Mouse (Mus musculus): ENCODE measurements around the gene Acin1.

The Acin1 gene

GRCm38 (mm10) chr14:54686522-54687143, at the start of gene Acin1:
Gene Acin1 (minus strand): TSS chr14:54686931.
- DNase-seq = peak; percentile 100

DNA sequence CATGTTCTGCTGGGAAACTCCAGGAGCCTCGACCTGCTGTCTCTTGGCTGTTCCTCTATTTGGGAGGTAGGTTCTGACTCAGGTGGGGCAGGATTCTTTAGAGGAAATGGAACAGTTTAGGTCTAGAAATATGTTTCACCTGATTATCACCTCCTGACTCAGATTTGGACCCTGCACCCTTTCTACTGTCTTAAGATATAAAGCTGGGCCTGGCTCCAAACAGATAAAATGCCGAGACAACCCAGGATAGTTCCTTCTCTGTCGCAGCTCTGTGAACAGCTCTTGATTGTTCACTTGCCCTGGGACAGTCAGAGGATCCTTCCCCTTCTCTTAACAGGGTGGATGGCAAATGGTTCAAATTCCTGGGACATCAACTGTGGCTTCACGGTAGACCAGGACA, 48.5 kb upstream of the Acin1 start:
- DNase-seq = no peak

- DNase-seq = no peak
Measured at GRCm38 (mm10) chr14:54734004-54734403, 47.3 kb upstream of the Acin1 start.

DNA sequence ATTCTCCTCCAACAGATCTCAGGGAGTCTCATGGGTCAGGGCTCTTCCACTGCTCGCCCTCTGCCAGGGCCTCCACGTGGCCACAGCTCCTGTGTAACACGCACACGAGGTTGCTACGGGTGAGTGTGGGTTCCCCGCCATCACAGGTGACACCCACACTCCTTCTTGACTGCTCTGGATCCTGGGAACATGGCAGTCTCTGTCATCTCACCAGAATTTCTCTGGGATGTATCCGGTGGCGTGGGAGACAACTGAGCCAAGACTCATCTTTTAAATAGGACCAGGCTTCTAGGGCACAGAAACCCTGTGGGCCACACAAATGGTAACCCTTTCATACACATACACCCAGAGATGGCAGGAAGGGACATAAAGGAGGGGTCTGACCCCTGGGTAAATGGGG, 45.5 kb upstream of the Acin1 start:
- DNase-seq = no peak

DNA sequence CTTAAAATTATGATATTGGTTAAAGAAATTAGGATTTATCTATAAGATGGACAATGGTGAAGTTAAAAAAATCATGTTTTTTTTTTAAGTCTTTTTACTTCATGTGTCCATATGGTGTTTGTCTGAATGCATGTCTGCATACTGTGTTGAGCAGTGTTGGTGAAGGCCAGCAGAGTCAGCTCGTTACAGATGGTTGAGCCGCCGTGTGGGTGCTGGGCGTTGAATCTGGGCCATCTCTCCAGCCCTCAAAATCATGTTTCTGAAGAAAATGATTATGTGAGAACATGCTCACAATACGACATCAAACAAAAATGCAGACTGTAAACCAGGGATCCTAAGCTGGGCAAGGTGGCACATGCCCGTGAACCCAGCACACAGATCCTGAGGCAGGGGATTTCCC, 43.6 kb upstream of the Acin1 start:
- peak; percentile 66 for DNase-seq

GRCm38 (mm10) chr14:54728823-54729653, 42.3 kb upstream of the Acin1 start:
- DNase-seq = peak; percentile 62

DNA sequence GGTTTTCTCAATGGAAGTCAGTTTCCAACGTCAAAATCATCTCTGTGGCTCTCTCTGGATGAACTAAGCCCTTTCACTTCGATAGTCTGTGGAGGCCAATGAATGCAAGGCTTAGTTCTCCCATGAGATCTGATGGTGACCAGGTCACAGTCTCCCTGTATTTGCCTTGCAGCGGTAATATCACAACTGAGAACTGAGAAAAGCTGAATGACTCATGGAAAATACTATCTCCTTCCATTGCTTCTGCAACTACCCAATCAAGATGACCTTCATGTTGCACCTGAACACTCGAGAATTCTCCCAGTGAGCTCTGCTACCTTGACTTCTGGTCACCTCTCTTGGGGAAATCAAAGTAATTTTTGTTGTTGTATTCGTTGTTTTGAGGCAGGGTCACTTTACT, 40.8 kb upstream of the Acin1 start:
- no peak for DNase-seq

DNA sequence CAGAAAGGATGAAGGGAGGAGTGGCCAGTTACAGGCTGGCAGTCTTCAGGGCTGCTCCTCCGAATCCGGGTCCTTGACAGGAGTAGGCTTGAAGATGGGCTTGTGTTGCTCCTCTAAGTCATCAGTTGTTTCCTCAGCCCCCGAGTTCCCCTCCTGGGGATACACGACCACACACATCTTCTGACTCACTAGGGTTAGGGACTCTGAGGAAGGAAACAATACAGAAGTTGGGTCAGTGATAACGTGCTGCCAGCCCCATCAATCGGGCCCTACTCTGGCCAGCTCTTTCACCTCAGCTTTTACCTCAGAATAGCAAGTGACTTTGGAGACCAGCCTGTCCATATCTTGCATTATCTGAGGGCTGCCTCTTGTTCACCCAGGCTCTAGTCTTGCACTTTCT, 37.3 kb upstream of the Acin1 start:
- DNase-seq = no peak

DNA sequence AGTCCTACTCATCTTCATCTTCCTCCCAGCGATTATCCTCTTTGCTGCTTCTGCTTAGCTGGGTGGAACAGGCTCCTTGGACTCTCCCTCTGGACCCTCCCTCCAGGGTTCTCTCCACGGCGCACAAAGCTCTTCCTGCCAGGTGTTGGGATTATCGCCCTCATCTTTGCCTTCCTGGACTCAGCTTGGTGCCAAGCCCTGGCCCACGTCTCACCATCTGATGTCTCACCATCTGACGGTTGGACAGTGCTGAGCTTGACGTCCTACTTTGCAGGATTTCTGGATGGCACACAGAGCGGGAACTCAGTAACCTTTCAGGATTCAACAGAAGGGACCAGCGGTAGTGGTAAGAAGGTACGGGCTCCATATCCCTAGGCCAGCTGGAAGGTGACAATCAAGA, 35.0 kb upstream of the Acin1 start:
- DNase-seq = peak; percentile 71

GRCm38 (mm10) chr14:54720654-54721350, 34.1 kb upstream of the Acin1 start:
- peak; percentile 75 for DNase-seq

DNA sequence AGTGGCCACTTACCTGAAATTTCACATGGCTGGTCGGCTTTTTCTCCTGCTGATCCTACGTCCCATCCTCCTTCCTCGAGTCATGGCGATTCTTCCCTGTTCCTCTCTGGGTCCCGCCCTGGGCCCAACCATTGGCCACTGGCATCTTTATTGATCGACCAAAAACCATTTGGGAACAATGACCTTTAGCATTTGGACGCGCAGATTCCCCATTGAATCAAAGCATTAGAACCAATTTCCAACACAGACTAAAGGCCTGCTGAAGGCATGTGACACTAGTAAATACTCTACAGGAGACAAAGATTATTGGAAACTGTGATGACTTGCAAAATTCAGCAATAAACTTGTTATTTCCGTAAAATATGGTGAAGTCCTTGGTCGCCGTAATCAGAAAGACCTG, 33.3 kb upstream of the Acin1 start:
- no peak for DNase-seq

DNA sequence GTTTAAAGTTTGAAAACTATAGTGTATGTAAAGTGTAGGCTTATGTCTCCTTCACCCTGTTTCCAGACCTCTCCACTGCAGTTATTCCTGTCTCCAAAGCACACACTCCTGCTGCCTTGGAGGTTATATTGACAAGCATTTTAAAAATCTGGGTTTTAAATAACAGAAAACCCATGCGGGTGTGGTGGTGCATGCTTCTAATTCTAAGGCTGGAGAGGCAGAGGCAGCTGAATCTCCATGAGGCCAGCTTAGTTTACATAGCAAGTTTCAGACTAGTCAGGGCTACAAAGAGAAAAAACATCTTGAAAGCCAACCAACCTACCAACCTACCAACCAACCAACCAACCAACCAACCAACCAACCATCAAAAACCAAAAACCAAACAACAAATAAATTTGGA, 28.7 kb upstream of the Acin1 start:
- no peak for DNase-seq

DNA sequence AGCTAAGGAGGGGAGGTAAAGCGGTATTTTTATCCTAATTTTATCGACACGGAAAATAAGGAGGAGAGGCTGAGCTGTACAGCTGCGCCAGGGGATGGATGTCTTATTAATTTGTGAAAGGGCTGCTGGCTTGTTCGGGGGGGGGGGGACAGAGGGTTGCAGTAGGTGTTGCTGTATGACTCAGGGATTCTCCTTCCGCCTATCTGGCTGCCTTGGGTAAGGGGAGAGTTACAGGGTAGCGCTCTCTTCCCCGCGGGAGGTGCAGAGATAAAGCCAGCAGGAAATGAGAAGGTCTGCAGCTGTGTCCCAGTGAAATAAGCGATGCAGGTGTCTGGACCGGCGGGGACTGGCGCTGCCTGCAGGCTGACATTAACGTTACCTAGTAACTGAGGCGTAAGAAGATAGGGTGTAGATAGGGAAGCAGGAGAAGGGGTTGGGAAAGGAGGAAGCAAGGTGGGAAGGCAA, 27.9 kb upstream of the Acin1 start:
- DNase-seq = no peak

- peak; percentile 79 for DNase-seq
Measured at GRCm38 (mm10) chr14:54714121-54714520, 27.4 kb upstream of the Acin1 start.

DNA sequence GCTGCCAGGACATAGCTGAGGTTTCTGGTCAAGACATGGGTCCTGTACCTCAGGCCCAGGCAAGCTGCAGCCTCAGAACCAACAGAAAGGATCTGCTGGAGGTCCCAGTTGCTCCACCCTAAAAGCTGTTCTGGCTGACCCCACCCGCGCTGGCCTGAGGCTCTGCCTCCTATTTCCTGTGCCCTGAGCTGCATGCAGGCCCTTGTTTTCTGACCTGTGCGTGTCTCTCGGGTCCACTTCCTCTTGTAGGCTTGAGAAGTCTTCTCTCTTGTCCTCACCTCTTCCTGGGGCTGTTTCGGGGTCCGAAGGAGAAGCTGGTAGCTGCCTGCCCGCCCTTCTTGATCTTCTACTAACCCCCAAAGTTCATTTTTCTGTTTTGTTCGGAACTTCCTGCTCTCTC, 26.1 kb upstream of the Acin1 start:
- DNase-seq = no peak

DNA sequence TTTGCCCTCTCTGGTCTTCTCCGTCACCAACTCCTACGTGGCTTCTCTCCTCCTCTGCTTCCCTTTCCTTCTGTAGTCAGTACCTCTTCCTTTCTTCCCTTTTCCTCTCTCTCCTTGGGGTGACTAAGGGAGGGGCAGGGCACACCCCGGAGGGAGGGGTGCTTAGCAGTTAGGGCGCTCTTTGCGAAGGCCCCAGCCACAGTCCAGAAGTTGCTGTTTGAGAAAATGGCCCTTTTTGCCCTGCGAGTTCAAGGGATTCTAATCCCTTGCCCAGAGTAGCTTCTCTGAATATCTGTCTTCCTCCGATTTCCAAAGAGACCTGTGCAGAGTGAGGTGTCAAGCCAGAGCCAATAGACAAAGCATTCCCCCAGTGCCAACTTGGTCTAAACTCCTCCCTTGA, 25.3 kb upstream of the Acin1 start, which contains the start of gene Cebpe:
Gene Cebpe (minus strand): TSS at position 101 of the 400 bp plus-strand sequence.
- no peak for DNase-seq

- DNase-seq = no peak
Measured at GRCm38 (mm10) chr14:54709054-54709453, 22.3 kb upstream of the Acin1 start.

DNA sequence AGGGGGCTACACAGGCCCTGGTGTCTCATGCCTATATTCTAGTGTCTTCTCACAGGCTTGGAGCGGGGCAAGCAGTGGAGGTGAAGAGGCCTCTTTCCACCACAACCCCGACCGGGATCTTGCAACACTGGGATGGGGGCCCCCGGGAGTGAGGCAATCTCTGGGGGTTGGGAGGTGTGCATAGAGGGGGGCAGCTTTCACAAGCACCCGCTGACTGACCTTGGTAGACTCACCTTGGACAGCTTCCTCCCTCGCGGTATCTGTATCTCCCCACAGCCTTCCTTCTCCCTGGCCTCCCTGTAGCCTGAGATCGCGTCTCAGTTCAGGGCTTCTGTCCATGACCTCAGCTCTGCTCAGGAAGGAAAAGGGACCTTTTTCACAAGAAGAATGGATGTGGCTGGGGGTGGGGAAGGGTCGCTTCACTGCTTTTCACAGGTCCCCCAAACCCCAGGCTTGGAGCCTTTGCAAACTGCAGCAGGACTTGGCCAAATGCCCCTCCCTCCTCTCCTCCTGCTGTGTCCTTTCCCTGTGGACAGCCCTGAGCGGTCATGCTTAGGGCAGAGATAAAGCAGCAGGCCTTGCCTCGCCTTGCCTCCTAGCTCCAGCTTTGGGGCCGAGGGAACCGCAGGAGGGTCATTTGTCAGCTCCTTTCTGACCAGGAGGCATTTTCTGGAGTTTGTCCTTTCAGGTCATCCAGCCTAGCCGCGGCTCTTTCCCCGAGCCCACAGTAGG, 20.0 kb upstream of the Acin1 start:
- no peak for DNase-seq

DNA sequence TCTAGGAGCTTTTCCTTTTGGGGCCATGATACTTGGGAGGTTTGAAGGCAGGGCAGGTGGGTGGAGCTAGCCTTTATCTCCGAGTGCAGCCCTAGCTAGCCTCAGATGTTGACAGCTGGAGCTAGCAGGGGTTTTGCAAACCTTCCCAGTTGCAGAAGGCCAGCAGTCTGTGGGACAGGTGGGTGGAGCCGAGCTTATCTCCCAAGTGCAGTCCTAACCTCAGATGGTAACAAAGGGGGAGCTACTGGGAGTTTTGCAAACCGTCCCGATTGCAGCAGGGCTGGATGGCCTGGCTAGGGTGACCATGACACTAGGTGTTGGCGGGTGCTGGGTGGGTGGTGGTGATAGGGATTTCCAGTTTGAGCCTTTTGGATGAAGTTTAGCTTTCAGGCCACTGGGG, 19.1 kb upstream of the Acin1 start:
- no peak for DNase-seq

DNA sequence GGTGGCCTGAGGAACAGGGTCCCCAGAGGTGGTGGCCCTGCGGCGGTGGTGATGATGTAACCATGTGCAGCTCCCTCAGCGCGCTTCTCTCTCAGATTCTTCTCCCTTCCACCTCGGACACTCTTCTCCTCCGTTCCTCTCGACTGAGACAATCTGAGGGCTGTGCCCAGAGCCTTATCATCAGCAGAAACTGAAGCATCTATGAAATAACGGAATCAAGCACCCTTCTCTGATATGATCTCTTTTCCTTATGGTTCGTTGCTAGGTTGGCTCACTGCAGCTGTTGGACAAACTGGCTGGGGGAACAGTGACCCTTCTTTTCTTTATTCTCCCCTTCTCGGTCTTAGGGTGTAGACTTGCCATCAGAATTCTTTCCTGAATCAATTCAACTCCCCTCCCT, 16.5 kb upstream of the Acin1 start:
- no peak for DNase-seq

- DNase-seq = peak; percentile 54
Measured at GRCm38 (mm10) chr14:54701298-54701697, 14.6 kb upstream of the Acin1 start.

- no peak for DNase-seq
Measured at GRCm38 (mm10) chr14:54699586-54699985, 12.9 kb upstream of the Acin1 start.

DNA sequence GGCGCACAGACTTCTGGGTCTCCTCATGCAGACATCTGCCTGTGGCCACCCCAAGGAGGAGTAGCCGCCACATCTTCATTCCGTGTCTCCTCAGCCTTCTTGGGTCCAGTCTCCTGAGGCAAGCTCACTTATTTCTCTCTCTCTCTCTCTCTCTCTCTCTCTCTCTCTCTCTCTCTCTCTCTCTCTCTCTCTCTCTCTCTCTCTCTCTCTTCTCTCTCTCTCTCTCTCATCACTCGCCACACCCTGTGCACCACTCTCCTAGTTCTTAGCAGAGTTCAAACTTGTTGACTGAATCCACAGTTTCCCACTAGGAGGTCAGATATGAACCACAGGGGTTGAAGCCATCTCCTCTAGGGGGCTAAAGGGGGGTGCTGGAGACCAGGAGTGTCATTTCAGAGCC, 12.0 kb upstream of the Acin1 start, which contains the start of gene Gm29776:
Gene Gm29776 (minus strand): TSS at position 101 of the 400 bp plus-strand sequence.
- DNase-seq = no peak

Measured in cerebellum, adult 11-12 months (tissue).